Mouse (Mus musculus): Measurements from ENCODE around the gene Gpr160. TPM values are rescaled to one million over a fixed set of nuclear protein-coding genes. Genes with fewer than 3 reads are reported as not detected.

The Gpr160 gene
- polyA plus RNA-seq, 1 experiment from 2014 or later: 5.5 TPM

DNA sequence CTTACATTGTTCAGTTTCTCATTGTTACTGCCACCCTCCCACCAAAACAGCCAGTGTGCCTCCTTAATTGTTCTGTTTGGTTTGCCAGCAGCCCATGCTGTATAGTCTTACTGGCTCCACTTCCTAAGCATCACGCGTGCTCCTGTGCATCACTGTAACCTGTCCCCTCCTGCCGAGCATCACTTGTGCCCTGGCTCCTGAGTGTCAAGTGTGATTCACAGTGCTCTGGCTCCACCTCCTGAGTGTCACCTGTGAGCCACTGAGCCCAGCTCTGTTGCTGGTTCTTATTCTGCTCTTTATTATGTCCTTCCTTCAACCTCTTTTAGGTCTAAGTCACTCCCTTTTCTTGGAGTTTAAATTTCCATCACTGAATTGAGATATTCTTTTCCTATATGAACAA lies 31.7 kb downstream of the Gpr160 start:
- Histone ChIP-seq H3K4me2 (replicated peaks; ENCODE audit: low read depth, low read length) (no peak overlapping the region), H3K4me3 (ENCODE audit: low read depth, low read length) (no peak overlapping the region), H3K9me3 (ENCODE audit: low read length) (no peaks in the 10 kb centered on the region), H3K27ac (ENCODE audit: low read length) (no peak overlapping the region), H3K9ac (replicated peaks; ENCODE audit: low read depth) (no peak overlapping the region), H3K36me3 (ENCODE audit: insufficient read depth, low read length) (no peaks in the 10 kb centered on the region), H3K4me1 (ENCODE audit: insufficient read depth, low read depth, low read length) (no peaks in the 10 kb centered on the region), H3K27me3 (replicated peaks; ENCODE audit: insufficient read depth, low read length) (no peaks in the 10 kb centered on the region)
- TF ChIP-seq EP300 (IDR thresholded peaks at IDR 0.05) (no peak), CTCF (IDR thresholded peaks at IDR 0.05) (no peak)
- no peak for ATAC-seq
- no peak for DNase-seq (ENCODE audit: low spot score)
- WGBS: 85% methylated on average over 3 of the region's 3 CpGs

DNA sequence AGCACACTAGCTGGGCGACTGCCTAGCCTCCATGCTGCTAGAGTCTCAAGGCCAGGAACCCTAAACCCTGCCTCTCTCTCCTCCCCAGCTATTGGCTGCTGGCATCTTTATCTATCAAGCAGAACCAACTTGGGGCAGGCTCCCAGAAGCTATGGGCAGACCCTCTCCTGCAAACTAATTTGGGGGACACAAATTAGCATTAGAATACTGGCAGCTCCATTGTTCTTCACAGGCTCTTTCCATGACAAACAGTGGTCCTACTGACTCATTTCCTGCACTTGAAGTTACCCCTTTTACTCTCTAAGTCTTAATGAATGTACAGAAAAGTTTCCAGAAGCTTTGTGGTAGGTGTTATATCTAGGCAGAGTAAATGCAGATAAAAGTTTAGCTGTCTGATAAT lies 33.3 kb downstream of the Gpr160 start:
- H3K4me2 ChIP-seq (replicated peaks; ENCODE audit: low read depth, low read length): no peak overlapping the region
- WGBS: 55% methylated on average over 1 of the region's 1 CpGs
- H3K9me3 ChIP-seq (ENCODE audit: low read length): no peaks in the 10 kb centered on the region
- no peaks in the 10 kb centered on the region for H3K4me1 ChIP-seq (ENCODE audit: insufficient read depth, low read depth, low read length)
- DNase-seq (ENCODE audit: low spot score) (no peak), ATAC-seq (no peak)
- H3K27ac ChIP-seq (ENCODE audit: low read length): no peak overlapping the region
- TF ChIP-seq CTCF (IDR thresholded peaks at IDR 0.05) (no peak), EP300 (IDR thresholded peaks at IDR 0.05) (no peak)
- no peaks in the 10 kb centered on the region for H3K36me3 ChIP-seq (ENCODE audit: insufficient read depth, low read length)
- H3K27me3 ChIP-seq (replicated peaks; ENCODE audit: insufficient read depth, low read length): no peaks in the 10 kb centered on the region
- no peak overlapping the region for H3K4me3 ChIP-seq (ENCODE audit: low read depth, low read length)
- no peak overlapping the region for H3K9ac ChIP-seq (replicated peaks; ENCODE audit: low read depth)

DNA sequence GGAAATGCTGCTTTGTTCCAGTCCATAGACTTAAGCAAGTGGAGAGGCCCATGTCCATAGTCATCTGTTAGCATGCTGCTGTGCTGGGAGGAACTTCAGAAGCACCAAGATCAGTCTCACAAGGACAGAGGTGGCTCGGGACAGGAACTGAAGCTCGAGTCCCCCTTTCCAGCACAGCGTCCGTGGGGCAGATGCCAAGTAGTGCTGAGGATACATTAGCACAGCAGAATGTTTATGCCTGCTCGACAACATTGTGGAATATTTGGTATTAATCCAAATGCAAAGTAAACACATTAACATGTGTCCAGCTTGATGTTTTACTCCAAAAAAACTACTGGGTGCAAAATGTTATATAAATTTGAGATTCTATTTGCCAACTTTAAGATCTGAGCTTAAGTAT lies 41.0 kb downstream of the Gpr160 start:
- Histone ChIP-seq H3K4me2 (replicated peaks; ENCODE audit: low read depth, low read length) (no peak overlapping the region), H3K27me3 (replicated peaks; ENCODE audit: insufficient read depth, low read length) (no peaks in the 10 kb centered on the region), H3K9ac (replicated peaks; ENCODE audit: low read depth) (no peak overlapping the region), H3K4me3 (ENCODE audit: low read depth, low read length) (no peak overlapping the region), H3K9me3 (ENCODE audit: low read length) (no peaks in the 10 kb centered on the region), H3K4me1 (ENCODE audit: insufficient read depth, low read depth, low read length) (no peaks in the 10 kb centered on the region), H3K27ac (ENCODE audit: low read length) (no peak overlapping the region), H3K36me3 (ENCODE audit: insufficient read depth, low read length) (peaks cover 7% of the 10 kb centered on the region; the same call in 1 of the 2 replicates)
- DNase-seq (ENCODE audit: low spot score): peak; percentile 53
- TF ChIP-seq CTCF (IDR thresholded peaks at IDR 0.05) (no peak), EP300 (IDR thresholded peaks at IDR 0.05) (no peak)
- ATAC-seq: peak; percentile 40; the same call in 1 of the 2 replicates
- 54% methylated on average over 5 of the region's 5 CpGs for WGBS

DNA sequence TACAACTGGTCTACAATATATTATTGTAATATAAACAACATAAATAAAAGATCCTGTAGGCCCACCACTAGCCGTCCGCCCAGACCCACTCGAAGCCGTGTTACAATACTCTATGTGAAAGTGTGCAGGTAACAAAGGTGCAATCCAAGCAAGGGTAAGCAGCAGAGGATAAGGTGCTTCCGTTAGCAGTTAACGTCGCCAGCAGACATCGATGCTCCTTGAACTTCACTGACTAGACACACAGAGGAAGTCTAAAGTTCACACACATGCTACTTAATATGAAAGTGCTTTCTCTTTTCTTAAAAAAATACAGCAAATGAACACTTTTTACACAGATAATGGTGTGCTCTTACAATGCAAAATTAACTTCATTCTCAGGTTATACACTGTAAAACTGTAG lies 43.7 kb downstream of the Gpr160 start:
- WGBS: 92% methylated on average over 8 of the region's 8 CpGs
- no peak for TF ChIP-seq CTCF (IDR thresholded peaks at IDR 0.05)
- no peak for TF ChIP-seq EP300 (IDR thresholded peaks at IDR 0.05)
- Histone ChIP-seq H3K9ac (replicated peaks; ENCODE audit: low read depth) (no peak overlapping the region), H3K4me3 (ENCODE audit: low read depth, low read length) (no peak overlapping the region), H3K4me2 (replicated peaks; ENCODE audit: low read depth, low read length) (no peak overlapping the region), H3K4me1 (ENCODE audit: insufficient read depth, low read depth, low read length) (no peaks in the 10 kb centered on the region), H3K27ac (ENCODE audit: low read length) (no peak overlapping the region), H3K36me3 (ENCODE audit: insufficient read depth, low read length) (peaks cover 10% of the 10 kb centered on the region; the same call in 1 of the 2 replicates), H3K9me3 (ENCODE audit: low read length) (no peaks in the 10 kb centered on the region), H3K27me3 (replicated peaks; ENCODE audit: insufficient read depth, low read length) (no peaks in the 10 kb centered on the region)
- DNase-seq (ENCODE audit: low spot score) (no peak), ATAC-seq (no peak)

DNA sequence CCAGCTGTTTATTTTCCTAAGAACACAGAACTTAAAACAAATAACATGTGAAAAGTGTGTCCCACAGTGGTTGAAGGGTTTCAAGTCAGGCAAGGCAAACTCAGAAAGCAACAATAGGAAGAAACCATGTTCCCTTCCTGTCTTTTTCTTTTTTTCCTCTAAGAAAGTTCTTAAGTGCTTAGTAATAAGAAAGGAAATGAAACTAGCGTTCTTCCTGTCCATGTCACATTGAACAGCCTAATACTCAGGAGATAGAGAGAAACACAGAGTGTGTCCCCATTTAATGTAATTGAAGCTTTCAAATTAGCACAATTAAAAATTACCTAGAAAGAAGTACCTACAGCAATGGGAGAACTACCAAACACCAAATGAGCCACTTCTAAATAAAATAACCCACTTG lies 48.9 kb downstream of the Gpr160 start:
- H3K27ac ChIP-seq (ENCODE audit: low read length): no peak overlapping the region
- TF ChIP-seq CTCF (IDR thresholded peaks at IDR 0.05) (no peak), EP300 (IDR thresholded peaks at IDR 0.05) (no peak)
- ATAC-seq (no peak), DNase-seq (ENCODE audit: low spot score) (no peak)
- peaks cover 27% of the 10 kb centered on the region for H3K36me3 ChIP-seq (ENCODE audit: insufficient read depth, low read length)
- H3K9ac ChIP-seq (replicated peaks; ENCODE audit: low read depth): no peak overlapping the region
- no peaks in the 10 kb centered on the region for H3K27me3 ChIP-seq (replicated peaks; ENCODE audit: insufficient read depth, low read length)
- no peaks in the 10 kb centered on the region for H3K4me1 ChIP-seq (ENCODE audit: insufficient read depth, low read depth, low read length)
- H3K9me3 ChIP-seq (ENCODE audit: low read length): no peaks in the 10 kb centered on the region
- 68% methylated on average over 1 of the region's 1 CpGs for WGBS
- no peak overlapping the region for H3K4me3 ChIP-seq (ENCODE audit: low read depth, low read length)
- no peak overlapping the region for H3K4me2 ChIP-seq (replicated peaks; ENCODE audit: low read depth, low read length)

DNA sequence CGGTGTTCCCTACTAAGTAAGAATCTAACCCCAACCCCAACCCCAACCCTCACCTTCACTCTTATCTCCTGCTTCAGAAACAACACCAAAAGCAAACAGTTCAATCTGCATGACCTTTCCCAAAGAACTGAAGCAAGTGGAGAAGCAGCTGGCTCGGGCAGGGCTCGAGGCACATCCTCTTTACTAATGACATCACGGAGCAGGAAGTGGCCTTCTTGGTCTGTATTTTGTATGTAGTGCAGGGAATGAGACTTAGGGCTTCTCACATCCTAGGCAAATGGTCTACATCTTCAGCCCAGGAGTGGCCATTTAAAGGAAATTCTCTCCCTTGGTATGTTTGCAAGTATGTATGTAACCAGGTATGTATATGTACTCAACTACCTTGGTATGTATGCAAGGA lies 61.4 kb downstream of the Gpr160 start:
- no peak overlapping the region for H3K27ac ChIP-seq (ENCODE audit: low read length)
- no peaks in the 10 kb centered on the region for H3K9me3 ChIP-seq (ENCODE audit: low read length)
- WGBS: 43% methylated on average over 4 of the region's 4 CpGs
- DNase-seq (ENCODE audit: low spot score) (peak; percentile 22), ATAC-seq (no peak)
- peaks cover 21% of the 10 kb centered on the region; the same call in 1 of the 2 replicates for H3K36me3 ChIP-seq (ENCODE audit: insufficient read depth, low read length)
- TF ChIP-seq CTCF (IDR thresholded peaks at IDR 0.05) (no peak), EP300 (IDR thresholded peaks at IDR 0.05) (no peak)
- H3K4me2 ChIP-seq (replicated peaks; ENCODE audit: low read depth, low read length): no peak overlapping the region
- H3K4me1 ChIP-seq (ENCODE audit: insufficient read depth, low read depth, low read length): no peaks in the 10 kb centered on the region
- no peak overlapping the region for H3K4me3 ChIP-seq (ENCODE audit: low read depth, low read length)
- no peaks in the 10 kb centered on the region for H3K27me3 ChIP-seq (replicated peaks; ENCODE audit: insufficient read depth, low read length)
- no peak overlapping the region for H3K9ac ChIP-seq (replicated peaks; ENCODE audit: low read depth)

DNA sequence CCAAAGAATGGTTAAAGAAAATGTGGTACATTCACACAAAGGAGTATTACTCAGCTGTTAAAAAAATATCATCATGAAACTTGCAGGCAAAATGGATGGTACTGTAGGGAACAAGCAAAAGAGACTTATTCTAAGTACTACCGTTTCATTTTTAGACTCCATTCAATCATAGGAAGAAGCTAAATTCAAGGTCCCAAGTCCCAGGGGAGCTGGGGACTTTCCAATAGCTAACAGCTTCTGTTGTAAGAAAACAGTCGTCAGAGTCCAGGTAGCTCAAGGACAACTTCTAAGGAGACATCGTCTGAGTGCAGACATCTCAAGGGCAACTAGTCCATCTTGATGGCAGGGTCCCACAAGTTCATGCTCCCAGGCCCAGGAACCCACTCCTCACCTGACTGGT lies 71.9 kb downstream of the Gpr160 start:
- no peak for TF ChIP-seq EP300 (IDR thresholded peaks at IDR 0.05)
- TF ChIP-seq CTCF (IDR thresholded peaks at IDR 0.05): no peak
- DNase-seq (ENCODE audit: low spot score): no peak
- WGBS: 92% methylated on average over 3 of the region's 3 CpGs
- Histone ChIP-seq H3K27ac (ENCODE audit: low read length) (no peak overlapping the region), H3K9ac (replicated peaks; ENCODE audit: low read depth) (no peak overlapping the region), H3K4me1 (ENCODE audit: insufficient read depth, low read depth, low read length) (no peaks in the 10 kb centered on the region), H3K4me3 (ENCODE audit: low read depth, low read length) (no peak overlapping the region), H3K4me2 (replicated peaks; ENCODE audit: low read depth, low read length) (no peak overlapping the region), H3K27me3 (replicated peaks; ENCODE audit: insufficient read depth, low read length) (no peaks in the 10 kb centered on the region), H3K36me3 (ENCODE audit: insufficient read depth, low read length) (peaks cover 23% of the 10 kb centered on the region; the same call in 1 of the 2 replicates), H3K9me3 (ENCODE audit: low read length) (no peaks in the 10 kb centered on the region)
- ATAC-seq: no peak

Data from lung, postnatal 0 days (tissue).